Mouse (Mus musculus): ENCODE results near the gene Mettl7a2.
"Not testable (repeated sequence)": the region's sequence is repeated elsewhere in the genome, so short reads cannot be mapped to it uniquely, and the experiment has no call there.

The Mettl7a2 gene

GRCm38 (mm10) chr15:100377847-100378505, 25.0 kb downstream of the Mettl7a2 start:
- CTCF ChIA-PET, POLR2A ChIA-PET: not testable (repeated sequence)

- ChIA-PET CTCF (interaction anchor here in 3 of 4 experiments (0.6 to 1.5 kb wide), 3 partner anchors 46 to 86 kb away, joined by 3 to 6 read pairs (median 4); no protein-coding TSS in a partner anchor), POLR2A (interaction anchor here in 1 of 4 experiments (0.9 to 1.2 kb wide), 3 partner anchors 26 to 236 kb away, joined by 3 read pairs; partner anchors contain the start of gene Dazap2)
Measured at GRCm38 (mm10) chr15:100379658-100380057, 26.7 kb downstream of the Mettl7a2 start.

- ChIA-PET POLR2A (interaction anchor here in 2 of 4 experiments (0.6 to 1.2 kb wide), 4 partner anchors 13 to 235 kb away, joined by 3 to 8 read pairs (median 3); partner anchors contain the start of gene Dazap2 (in 1 of the 2)), CTCF (interaction anchor here in 3 of 4 experiments (0.6 to 1.5 kb wide), 3 partner anchors 46 to 86 kb away, joined by 3 to 6 read pairs (median 4); no protein-coding TSS in a partner anchor)
Measured at GRCm38 (mm10) chr15:100380104-100380503, 27.1 kb downstream of the Mettl7a2 start.

GRCm38 (mm10) chr15:100385705-100386104, 32.7 kb downstream of the Mettl7a2 start:
- ChIA-PET POLR2A (interaction anchor here in 2 of 4 experiments (0.6 to 2.2 kb wide), 4 partner anchors 9 to 238 kb away, joined by 3 to 5 read pairs (median 3); no protein-coding TSS in a partner anchor), CTCF (interaction anchor here in 2 of 4 experiments (1.4 to 3.9 kb wide), 2 partner anchors 11 kb away, joined by 5 to 15 read pairs; no protein-coding TSS in a partner anchor)

GRCm38 (mm10) chr15:100387544-100388223, 34.7 kb downstream of the Mettl7a2 start:
- ChIA-PET CTCF (interaction anchor here in 3 of 4 experiments (0.6 to 3.9 kb wide), 6 partner anchors 13 to 261 kb away, joined by 3 to 15 read pairs (median 4); no protein-coding TSS in a partner anchor), POLR2A (interaction anchor here (0.5 to 1.3 kb wide), 6 partner anchors 10 to 624 kb away, joined by 3 to 4 read pairs (median 3); no protein-coding TSS in a partner anchor)

GRCm38 (mm10) chr15:100388224-100388835, 35.3 kb downstream of the Mettl7a2 start:
- POLR2A ChIA-PET: interaction anchor here (0.5 to 1.3 kb wide), 5 partner anchors 9 to 624 kb away, joined by 3 to 4 read pairs (median 3); no protein-coding TSS in a partner anchor
- CTCF ChIA-PET: interaction anchor here (0.5 to 3.9 kb wide), 6 partner anchors 14 to 774 kb away, joined by 3 to 15 read pairs (median 4); no protein-coding TSS in a partner anchor

- CTCF ChIA-PET: interaction anchor here in 1 of 4 experiments (0.5 kb wide), 1 partner anchor 774 kb away, joined by 3 read pairs; no protein-coding TSS in a partner anchor
Measured at GRCm38 (mm10) chr15:100388886-100389285, 35.9 kb downstream of the Mettl7a2 start.

GRCm38 (mm10) chr15:100391066-100391465, 38.1 kb downstream of the Mettl7a2 start:
- POLR2A ChIA-PET: interaction anchor here in 3 of 4 experiments (0.9 to 1.0 kb wide), 3 partner anchors 104 to 157 kb away, joined by 3 to 4 read pairs (median 3); no protein-coding TSS in a partner anchor
- CTCF ChIA-PET: interaction anchor here in 2 of 4 experiments (0.5 to 1.9 kb wide), 2 partner anchors 16 to 57 kb away, joined by 5 to 7 read pairs; no protein-coding TSS in a partner anchor

More at GRCm38 (mm10) chr15:100388886-100389285, 35.9 kb downstream of the Mettl7a2 start:
- POLR2A ChIA-PET: no interaction called here

- CTCF ChIA-PET: interaction anchor here in 3 of 4 experiments (0.5 to 1.9 kb wide), 4 partner anchors 17 to 66 kb away, joined by 3 to 7 read pairs (median 4); no protein-coding TSS in a partner anchor
Measured at GRCm38 (mm10) chr15:100391599-100391998, 38.6 kb downstream of the Mettl7a2 start.

GRCm38 (mm10) chr15:100393016-100393415, 40.0 kb downstream of the Mettl7a2 start:
- CTCF ChIA-PET: interaction anchor here (0.6 to 1.1 kb wide), 7 partner anchors 18 to 348 kb away, joined by 3 to 6 read pairs (median 3); no protein-coding TSS in a partner anchor
- POLR2A ChIA-PET: interaction anchor here in 3 of 4 experiments (0.5 to 3.3 kb wide), 14 partner anchors 9 to 221 kb away, joined by 3 to 14 read pairs (median 4); no protein-coding TSS in a partner anchor

More at GRCm38 (mm10) chr15:100391599-100391998, 38.6 kb downstream of the Mettl7a2 start:
- POLR2A ChIA-PET: interaction anchor here in 3 of 4 experiments (1.0 to 1.7 kb wide), 3 partner anchors 10 to 122 kb away, joined by 3 to 5 read pairs (median 4); no protein-coding TSS in a partner anchor

- CTCF ChIA-PET: interaction anchor here in 2 of 4 experiments (0.5 to 1.5 kb wide), 3 partner anchors 62 to 288 kb away, joined by 3 to 5 read pairs (median 4); no protein-coding TSS in a partner anchor
- POLR2A ChIA-PET: interaction anchor here in 2 of 4 experiments (1.1 to 3.3 kb wide), 2 partner anchors 10 to 304 kb away, joined by 3 to 14 read pairs; no protein-coding TSS in a partner anchor
Measured at GRCm38 (mm10) chr15:100395561-100395960, 42.6 kb downstream of the Mettl7a2 start.

- ChIA-PET CTCF (interaction anchor here in 3 of 4 experiments (0.6 to 1.7 kb wide), 5 partner anchors 26 to 362 kb away, joined by 3 to 5 read pairs (median 4); partner anchors contain the start of gene Dip2b (in 1 of the 3)), POLR2A (interaction anchor here in 2 of 4 experiments (0.6 to 2.3 kb wide), 12 partner anchors 9 to 317 kb away, joined by 3 to 6 read pairs (median 3); partner anchors contain the start of genes Gm5475 (in 1 of the 2) and Pou6f1 (in 1 of the 2))
Measured at GRCm38 (mm10) chr15:100400592-100401250, 47.7 kb downstream of the Mettl7a2 start.

GRCm38 (mm10) chr15:100401811-100402210, 48.8 kb downstream of the Mettl7a2 start:
- ChIA-PET POLR2A (interaction anchor here in 2 of 4 experiments (0.5 to 2.3 kb wide), 7 partner anchors 10 to 613 kb away, joined by 3 to 6 read pairs (median 5); partner anchors contain the start of gene Gm5475 (in 1 of the 2)), CTCF (interaction anchor here in 3 of 4 experiments (0.6 to 1.5 kb wide), 4 partner anchors 55 to 281 kb away, joined by 3 to 6 read pairs (median 4); no protein-coding TSS in a partner anchor)

GRCm38 (mm10) chr15:100402347-100402746, 49.3 kb downstream of the Mettl7a2 start:
- ChIA-PET POLR2A (interaction anchor here in 2 of 4 experiments (1.5 to 2.3 kb wide), 3 partner anchors 9 to 11 kb away, joined by 3 to 5 read pairs (median 5); no protein-coding TSS in a partner anchor), CTCF (interaction anchor here in 2 of 4 experiments (0.6 to 1.5 kb wide), 2 partner anchors 56 to 156 kb away, joined by 3 to 6 read pairs; no protein-coding TSS in a partner anchor)

GRCm38 (mm10) chr15:100402798-100403197, 49.8 kb downstream of the Mettl7a2 start:
- ChIA-PET CTCF (interaction anchor here in 1 of 4 experiments (1.5 kb wide), 1 partner anchor 55 kb away, joined by 3 read pairs; no protein-coding TSS in a partner anchor), POLR2A (interaction anchor here in 1 of 4 experiments (1.7 to 2.3 kb wide), 2 partner anchors 9 to 11 kb away, joined by 5 read pairs; no protein-coding TSS in a partner anchor)

GRCm38 (mm10) chr15:100403318-100404000, 50.5 kb downstream of the Mettl7a2 start:
- CTCF ChIA-PET: interaction anchor here in 1 of 4 experiments (1.5 kb wide), 1 partner anchor 55 kb away, joined by 3 read pairs; no protein-coding TSS in a partner anchor
- POLR2A ChIA-PET: interaction anchor here in 1 of 4 experiments (1.6 kb wide), 1 partner anchor 18 kb away, joined by 3 read pairs; the partner anchor contains the start of gene Gm5475
